Mouse (Mus musculus) lung, postnatal 36 days (tissue): ENCODE measurements around the gene Mrpl49.

Source experiments
- DNase-seq: peaks from one replicate; pipeline ENCODE4 v3.0.0; 2022; ENCODE audit warnings: mixed read lengths

The Mrpl49 gene

GRCm38 (mm10) chr19:6035966-6036585 lies 21.5 kb downstream of the Mrpl49 start:
- no peak for DNase-seq

- DNase-seq = no peak
These were observed 26.9 kb downstream of the Mrpl49 start for GRCm38 (mm10) chr19:6030520-6031280.

DNA sequence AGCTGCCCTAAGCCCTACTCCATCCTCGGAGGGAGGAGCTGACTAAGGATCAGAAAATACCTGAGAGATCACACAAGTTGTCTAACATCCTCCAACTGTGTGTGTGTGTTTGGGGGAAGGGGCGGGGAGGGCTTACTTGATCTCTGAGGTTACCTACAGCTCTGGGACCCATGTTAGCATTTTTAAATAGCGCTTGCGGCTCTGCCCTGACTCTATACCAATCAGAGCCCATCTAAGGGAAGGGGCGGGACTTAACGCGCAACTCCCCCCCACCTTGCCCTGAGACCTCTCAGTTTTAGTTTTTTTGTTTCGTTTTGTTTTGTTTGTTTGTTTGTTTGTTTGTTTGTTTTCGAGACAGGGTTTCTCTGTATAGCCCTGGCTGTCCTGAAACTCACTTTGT lies 28.2 kb downstream of the Mrpl49 start:
- DNase-seq = no peak

DNA sequence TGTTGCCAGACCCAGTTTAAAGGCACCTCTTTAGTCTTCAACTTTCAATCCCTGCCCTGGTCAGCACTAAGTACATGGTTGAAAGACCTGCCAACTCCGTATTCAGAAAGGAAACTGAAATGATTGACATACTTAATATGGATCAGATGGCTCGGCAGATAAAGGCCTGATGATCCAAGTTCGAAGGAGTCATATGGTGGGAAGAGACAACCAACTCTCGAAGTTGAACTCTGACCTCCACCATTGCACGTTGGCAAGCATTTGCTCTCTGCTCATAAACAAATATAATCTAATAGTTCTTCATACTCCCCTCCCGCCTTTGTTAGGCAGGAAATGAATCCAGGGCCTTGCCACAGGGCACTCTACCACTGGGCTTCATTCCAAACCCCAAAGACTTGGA lies 28.6 kb downstream of the Mrpl49 start:
- DNase-seq = peak; percentile 45

DNA sequence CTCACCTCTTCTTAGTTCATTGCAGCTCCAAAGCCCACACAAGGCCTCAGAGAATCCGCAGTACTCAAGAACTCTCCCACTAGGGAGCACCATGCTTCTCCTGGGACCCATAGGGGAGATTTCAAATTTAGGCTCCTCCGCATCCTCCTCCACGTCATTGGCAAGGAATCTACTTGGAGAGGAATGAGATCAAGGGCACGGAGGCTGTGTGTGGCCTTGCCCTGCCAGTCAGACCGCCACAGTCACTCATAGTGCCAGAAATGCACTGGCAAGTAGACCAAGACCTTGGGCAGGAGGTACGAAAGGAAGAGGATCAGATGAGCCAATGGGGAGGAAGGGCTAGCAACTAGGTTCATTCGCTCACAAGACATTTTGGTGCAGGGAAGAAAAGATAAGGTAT lies 33.7 kb downstream of the Mrpl49 start:
- DNase-seq = no peak

GRCm38 (mm10) chr19:6023059-6023458 lies 34.5 kb downstream of the Mrpl49 start:
- peak; percentile 30 for DNase-seq

DNA sequence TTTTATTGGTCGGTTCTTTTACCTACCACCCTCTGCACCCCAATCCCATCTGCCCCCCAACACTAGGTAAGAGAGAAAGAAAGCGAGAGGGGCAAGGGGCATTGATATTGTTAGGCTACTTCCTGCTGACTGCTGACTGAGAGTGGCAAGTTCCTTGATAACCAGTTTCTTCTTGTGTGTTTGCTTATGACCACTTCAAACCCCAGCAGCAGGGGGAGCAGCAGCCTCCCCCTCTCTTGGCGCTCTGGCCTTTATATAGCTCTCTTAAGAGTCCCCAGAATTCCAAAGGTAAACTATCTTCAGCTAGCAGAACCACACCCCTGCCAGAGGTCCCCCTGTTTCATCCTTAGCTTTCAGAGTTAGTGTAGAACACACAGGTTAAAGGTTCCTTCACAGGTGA lies 37.3 kb downstream of the Mrpl49 start:
- no peak for DNase-seq

GRCm38 (mm10) chr19:6018142-6019089 lies 39.2 kb downstream of the Mrpl49 start:
- peak; percentile 97 for DNase-seq

DNA sequence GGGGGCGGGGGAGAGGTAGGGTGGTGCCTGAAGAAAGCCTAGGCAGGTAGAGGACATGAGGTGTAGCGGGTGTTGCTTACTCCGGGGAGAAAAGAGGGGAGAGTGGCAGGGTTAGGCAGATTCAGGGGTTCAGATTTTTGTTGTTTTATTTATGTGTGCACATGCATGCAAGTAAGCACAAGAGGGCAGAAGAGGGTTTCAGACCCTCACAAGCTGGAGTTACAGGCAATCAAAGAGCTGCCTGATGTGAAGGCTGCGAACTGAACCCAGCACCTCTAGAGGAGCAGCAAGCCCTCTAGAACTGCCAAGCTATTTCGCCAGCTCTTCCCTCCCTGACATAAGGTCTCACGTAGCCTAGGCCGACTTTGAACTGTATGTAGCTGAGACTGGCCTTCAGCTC lies 41.1 kb downstream of the Mrpl49 start:
- no peak for DNase-seq

DNA sequence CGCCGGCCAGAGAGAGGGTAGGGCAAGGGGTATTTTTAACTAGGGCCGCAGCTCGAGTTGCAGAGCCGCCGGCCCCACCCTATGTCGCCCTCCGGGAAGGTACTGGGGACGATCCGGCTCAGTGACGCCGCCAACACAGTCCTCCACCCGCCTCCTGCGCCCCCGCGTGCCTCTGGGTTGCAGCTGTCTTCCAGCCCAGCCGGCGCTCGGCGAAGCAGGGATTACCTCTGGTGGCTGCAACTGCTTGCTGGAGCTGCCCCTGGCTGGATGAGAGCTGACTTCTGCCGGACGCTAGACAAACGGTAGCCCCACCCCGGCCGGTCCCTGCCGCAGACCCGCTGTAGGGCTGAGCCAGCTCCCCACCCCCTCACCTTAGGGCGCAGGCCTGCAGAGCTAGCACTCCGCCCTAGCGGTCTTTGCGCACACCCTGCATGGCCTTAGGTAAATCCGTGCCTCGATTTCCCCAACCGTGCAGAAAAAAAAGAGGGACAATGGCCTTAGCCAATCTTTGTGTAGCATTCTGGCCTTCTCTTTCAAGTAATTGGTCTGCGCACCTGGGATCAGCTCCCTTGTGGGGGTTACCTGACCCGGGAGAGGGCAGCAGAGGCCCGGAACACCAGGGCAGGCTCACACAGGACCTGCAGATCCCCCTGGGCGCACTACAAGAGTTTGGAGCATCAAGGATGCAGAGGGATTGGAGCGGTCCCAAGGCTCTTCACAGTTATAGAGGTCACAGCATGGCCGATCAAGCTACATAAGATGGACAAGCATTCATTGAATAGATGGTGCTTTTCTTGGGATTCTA lies 41.9 kb downstream of the Mrpl49 start, which contains the start of gene Capn1:
TSS of gene Capn1 (minus strand) at position 387 of the 805 bp plus-strand sequence.
- DNase-seq = peak; percentile 73

DNA sequence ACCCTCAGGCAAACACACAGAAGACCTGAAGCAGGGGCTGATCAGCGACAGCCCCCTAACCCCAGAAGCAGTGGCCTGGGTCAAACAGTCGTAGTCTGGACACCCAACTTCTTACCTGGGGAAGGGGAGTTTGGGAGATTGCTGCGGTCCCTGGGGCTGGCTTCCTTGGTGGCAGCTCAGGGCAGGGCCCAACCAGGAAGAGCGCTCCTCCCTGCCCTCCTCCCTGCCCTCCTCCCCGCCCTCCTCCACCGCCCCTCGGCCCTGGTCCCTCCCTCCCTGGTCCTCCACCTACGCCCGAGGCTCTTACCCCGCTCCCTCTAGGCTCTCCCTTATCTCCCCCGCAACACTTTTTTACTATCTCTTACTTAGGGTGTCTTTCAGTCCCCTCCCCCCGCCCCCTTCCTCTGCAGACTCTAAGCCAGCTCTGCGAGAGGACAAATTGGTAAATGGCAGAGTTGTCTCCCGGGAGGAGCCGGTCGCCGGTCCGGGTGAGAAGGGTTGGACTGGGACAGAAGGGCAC lies 42.5 kb downstream of the Mrpl49 start:
- peak; percentile 57 for DNase-seq

DNA sequence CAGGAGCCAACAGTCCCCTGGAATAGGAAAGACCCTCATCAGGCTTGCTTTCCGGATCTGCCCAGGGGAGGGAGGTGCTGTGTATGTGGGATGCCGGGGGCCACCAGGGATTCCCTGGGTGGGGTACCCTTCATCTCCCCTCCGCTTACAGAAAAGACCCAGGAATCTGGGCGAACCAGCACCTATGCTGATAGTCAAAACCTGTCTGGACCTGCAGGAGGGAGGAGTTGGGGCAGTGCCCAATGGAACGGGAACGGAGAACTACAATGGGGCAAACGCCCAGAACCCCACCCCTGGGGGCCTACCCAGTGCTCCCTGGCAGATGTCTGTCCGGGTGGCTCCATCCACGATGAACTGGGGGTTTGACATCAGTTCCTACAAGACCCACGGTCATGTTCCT lies 43.9 kb downstream of the Mrpl49 start:
- DNase-seq = no peak

- DNase-seq = no peak
These were observed 48.4 kb downstream of the Mrpl49 start for GRCm38 (mm10) chr19:6009137-6009536.

DNA sequence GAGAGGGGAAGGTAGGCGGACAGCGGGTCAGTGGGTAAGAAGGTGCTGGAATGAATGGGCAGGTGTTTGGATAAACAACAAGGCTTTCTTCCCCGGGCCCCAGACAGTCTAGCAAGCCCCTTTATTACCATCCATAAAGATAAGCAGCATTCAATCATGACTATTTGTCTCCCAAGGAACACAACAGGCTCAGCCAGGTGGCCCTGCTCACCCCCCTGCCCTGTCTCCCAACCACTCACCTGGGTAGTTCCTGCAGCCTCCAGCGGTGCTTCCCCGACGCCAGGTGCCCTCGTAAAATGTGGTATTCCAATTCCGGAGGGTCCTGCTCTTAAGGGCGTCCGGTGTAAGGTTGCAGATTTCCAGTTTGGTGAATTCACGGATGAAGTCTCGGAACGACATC lies 50.6 kb downstream of the Mrpl49 start:
- DNase-seq = no peak

DNA sequence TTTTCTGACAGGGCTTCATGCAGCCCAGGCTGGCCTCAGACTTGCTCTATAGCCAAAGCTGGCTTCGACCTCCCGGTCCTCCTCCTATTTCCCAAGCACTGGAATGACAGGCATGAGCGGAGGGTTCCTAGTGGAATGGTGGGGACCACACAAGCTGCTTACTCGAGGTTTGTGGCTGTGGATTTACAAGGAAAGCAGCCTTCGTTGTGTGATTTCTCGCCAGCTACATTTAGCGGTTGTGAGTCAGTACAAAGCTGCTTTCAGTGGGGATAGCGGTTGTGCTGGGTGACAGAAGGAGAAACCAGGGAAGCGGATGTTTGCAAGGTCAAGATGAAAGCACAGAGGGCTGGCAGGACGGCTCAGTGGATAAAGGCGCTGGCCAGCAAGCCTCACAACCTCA lies 52.0 kb downstream of the Mrpl49 start:
- no peak for DNase-seq
